Mouse (Mus musculus) embryonic fibroblast, embryonic 13.5 days (primary cell): ENCODE results near the gene Ttc23. TPM values are rescaled to one million over a fixed set of nuclear protein-coding genes. Genes with fewer than 3 reads are reported as not detected.

Source experiments
- H3K27ac ChIP-seq: 2 replicates; pipeline ENCODE4 v1.5.1; 2012; ENCODE audit warnings: low read length, control low read depth, inconsistent platforms; ENCODE audit not compliant: insufficient read depth
- H3K4me1 ChIP-seq: 2 replicates; pipeline ENCODE4 v1.6.1; 2011; ENCODE audit warnings: low read length; ENCODE audit not compliant: control insufficient read depth, insufficient read depth
- H3K4me3 ChIP-seq: 2 replicates; pipeline ENCODE4 v1.5.1; 2011; ENCODE audit warnings: mild to moderate bottlenecking, control low read depth, low read length; ENCODE audit not compliant: insufficient read depth
- CTCF ChIP-seq: IDR thresholded peaks from 2 replicates; pipeline ENCODE4 v1.5.1; 2011; ENCODE audit warnings: mild to moderate bottlenecking, control low read depth, low read length, moderate library complexity, borderline replicate concordance; ENCODE audit not compliant: insufficient read depth
- POLR2A ChIP-seq: IDR thresholded peaks from 2 replicates; pipeline ENCODE4 v1.6.1; 2011; ENCODE audit warnings: low read depth, mild to moderate bottlenecking, control low read depth, low read length, moderate library complexity
- polyA plus RNA-seq: library from polyadenylated mRNA; stranded (reverse); fragments of >200 nt; gene quantifications from 2 replicates; pipeline ENCODE4 v1.2.4, GENCODE M21; 2011; ENCODE audit warnings: low read depth; ENCODE audit not compliant: missing spikeins, insufficient read length

Ttc23 gene
- polyA plus RNA-seq, 1 experiment = 54.8 TPM

DNA sequence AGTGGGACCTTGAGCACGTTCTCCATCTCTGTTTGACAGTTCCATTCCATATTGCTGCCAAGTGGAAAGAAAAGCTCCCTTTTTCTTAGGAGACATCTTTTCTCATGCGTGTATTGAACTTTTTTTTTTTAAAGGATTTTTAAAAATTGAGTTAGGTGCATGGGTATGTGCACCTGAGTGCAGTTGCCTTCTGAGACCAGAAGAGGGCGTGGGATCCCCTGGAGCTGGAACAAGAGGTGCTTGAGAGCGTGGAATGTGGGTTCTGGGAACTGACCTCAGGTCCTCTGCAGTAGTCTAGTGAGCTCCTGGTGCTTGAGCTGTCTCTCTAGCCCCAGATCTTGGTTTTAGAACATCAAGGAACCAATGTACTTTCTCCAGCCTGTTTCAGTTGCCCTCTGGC is 10.9 kb downstream of the Ttc23 start:
- TF ChIP-seq POLR2A (no peak), CTCF (no peak)
- no peak overlapping the region for H3K27ac ChIP-seq
- H3K4me1 ChIP-seq = no peaks in the 10 kb centered on the region
- H3K4me3 ChIP-seq = no peak overlapping the region

DNA sequence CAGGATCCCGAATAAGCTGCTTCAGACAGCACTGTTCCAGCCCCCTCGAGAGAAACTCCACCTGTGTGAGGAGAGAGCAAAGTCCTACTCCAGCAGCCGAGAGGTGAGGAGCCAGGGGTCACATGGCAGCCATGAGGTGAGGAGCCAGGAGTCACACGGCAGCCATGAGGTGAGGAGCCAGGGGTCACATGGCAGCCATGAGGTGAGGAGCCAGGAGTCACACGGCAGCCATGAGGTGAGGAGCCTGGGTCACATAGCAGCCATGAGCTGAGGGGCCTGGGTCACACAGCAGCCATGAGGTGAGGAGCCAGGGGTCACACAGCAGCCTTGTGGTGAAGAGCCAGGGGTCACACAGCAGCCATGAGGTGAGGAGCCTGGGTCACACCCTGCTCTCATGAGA is 15.2 kb downstream of the Ttc23 start:
- Histone ChIP-seq H3K27ac (no peak overlapping the region), H3K4me1 (peaks cover 4% of the 10 kb centered on the region; the same call in 1 of the 2 replicates), H3K4me3 (no peak overlapping the region)
- TF ChIP-seq CTCF (no peak), POLR2A (no peak)

DNA sequence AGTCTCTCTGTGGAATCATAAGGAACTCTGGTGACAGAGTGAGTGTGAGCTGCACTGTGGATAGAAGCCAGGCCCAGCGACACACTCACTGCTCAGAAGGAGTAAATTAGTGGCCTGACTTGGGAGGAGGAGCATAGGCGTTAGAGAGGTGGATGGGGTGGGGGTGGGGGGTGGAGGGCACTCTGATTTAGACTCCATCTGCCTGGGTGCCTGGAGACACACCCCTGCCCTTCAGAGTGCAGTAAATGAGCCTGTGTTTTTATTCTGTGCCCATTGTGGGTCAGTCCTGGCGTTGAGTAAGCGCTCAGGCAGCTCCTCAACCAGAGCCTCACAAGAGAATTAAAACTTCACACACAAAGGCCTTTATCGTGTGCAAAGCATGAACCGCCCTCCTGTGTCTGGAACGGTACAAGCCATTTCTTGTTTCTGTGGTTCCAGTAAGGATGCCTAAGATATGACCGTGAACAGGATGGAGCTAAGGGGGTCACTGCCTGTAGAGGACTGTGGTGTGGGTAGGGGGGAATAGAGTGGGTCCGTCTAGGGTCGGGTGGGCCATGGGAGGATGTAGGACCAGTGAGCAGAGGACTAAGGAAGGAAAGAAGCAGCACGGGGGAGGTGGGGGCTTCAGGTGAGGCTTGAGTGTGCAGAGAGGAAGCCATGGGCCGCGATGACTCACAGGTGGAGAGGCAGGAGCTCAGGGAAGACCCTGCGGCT is 16.9 kb downstream of the Ttc23 start:
- Histone ChIP-seq H3K27ac (no peak overlapping the region), H3K4me3 (no peak overlapping the region), H3K4me1 (peaks cover 4% of the 10 kb centered on the region; the same call in 1 of the 2 replicates)
- TF ChIP-seq POLR2A = no peak
- TF ChIP-seq CTCF = no peak

DNA sequence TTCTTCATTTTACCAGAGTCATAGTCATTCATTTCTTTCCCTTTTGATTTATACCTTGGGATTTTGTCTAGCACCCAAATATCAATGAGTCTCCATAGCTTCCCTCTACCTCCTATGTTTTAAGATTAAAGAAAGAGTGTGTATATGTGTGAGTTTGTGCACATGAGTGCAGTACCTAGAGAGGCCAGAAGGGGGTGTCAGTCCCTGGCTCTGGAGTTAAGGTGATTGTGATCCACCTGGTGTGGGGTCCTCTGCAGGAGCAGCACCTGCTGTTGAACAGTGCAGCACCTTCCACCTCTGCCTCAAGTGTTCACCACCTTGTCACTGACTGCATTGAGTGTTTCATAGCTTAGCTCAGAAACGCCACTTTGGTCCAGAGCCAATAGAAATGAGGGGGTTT is 23.8 kb downstream of the Ttc23 start:
- Histone ChIP-seq H3K4me1 (no peaks in the 10 kb centered on the region; the same call in 1 of the 2 replicates), H3K4me3 (no peak overlapping the region), H3K27ac (no peak overlapping the region)
- no peak for TF ChIP-seq CTCF
- TF ChIP-seq POLR2A = no peak

DNA sequence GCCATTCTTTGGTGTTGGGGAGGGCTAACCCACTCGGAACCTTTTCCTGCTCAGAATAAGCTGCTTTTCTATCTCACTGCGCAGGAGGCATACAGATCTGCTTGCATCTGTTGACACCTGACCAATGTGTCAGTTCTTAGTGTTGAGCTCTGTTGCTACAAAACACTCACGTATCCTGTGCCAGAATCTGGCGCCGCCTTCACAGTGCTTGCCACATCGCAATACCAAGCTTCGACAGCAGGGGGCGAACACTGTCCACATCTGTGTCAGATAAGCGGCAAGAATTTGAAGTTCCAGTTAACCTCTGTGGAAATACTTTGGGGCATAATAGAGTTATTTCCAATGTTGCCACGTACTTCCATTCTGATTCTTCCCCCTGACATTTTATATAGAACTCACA is 25.4 kb downstream of the Ttc23 start:
- H3K4me1 ChIP-seq = no peaks in the 10 kb centered on the region; the same call in 1 of the 2 replicates

DNA sequence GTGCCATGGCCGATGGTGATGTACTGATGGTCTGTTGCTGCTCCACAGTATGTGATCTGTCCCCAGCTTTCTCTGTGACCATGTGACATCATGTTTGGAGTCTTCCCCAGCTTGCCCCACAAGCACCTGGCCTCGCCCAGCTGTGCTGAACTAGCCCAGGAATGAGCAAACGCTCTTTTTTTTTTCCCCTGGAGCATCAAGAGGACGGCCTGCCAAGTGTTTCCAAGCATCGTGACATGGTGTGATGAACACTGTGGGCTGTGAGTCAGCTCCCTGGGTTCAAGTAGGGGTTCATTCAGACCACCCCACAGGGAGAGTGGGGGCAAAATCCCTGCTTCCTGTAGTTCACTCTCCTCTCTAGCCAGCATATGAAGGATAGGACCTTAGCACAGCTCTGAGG is 26.4 kb downstream of the Ttc23 start:
- Histone ChIP-seq H3K4me1 (no peaks in the 10 kb centered on the region; the same call in 1 of the 2 replicates), H3K4me3 (no peak overlapping the region), H3K27ac (no peak overlapping the region)
- TF ChIP-seq POLR2A (no peak), CTCF (no peak)

More for the DNA sequence above, 25.4 kb downstream of the Ttc23 start:
- TF ChIP-seq POLR2A = no peak
- TF ChIP-seq CTCF = peak; percentile 92
- H3K4me3 ChIP-seq = no peak overlapping the region
- H3K27ac ChIP-seq = no peak overlapping the region

DNA sequence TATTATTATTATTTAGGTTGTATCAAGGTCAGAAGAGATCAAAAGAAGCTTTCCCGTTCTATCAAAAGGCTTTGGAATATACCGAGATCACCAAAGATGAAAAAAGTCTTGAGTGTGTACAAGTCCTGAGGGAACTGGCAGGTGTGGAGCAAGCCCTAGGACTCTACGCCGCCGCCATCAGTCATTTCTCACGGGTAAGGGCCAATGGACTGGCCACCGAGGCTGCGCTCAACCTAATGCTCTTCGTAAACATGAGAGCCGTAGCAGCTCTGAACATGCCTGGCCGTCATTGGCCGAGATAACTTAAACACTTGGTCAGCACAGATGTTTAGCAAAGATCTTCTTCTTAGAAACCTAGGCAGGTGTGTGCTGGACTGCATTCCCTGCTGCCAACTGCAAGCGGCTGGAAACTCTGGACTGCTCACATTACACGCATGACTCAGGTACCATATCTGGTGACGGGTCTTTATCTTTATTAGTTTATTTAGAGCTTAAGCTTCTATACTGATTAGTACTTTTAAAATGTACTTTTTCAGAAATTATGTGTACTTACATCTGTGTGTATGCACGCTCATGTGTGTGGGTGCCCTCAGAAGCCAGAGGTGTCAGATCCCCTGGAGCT is 31.8 kb downstream of the Ttc23 start:
- Histone ChIP-seq H3K27ac (no peak overlapping the region), H3K4me1 (no peaks in the 10 kb centered on the region), H3K4me3 (no peak overlapping the region)
- TF ChIP-seq CTCF (no peak), POLR2A (no peak)

DNA sequence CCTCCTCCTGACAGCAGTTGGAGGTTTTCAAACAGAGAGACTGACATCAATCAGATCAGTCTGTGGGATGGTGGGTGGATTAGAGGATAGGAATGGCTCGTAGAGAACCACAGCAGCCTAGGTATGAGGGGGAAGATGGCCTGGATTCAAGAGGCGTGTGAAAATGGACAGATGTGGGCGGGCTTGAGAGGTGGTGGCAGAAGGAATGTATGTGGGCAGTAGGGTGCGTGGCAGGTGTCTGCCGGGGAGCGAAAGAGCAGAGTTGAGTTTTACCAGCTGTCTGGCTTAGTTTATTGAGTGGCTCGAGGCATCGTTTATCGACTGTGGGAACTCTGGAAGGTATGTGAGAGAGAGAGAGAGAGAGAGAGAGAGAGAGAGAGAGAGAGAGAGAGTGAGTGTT is 33.9 kb downstream of the Ttc23 start:
- no peaks in the 10 kb centered on the region for H3K4me1 ChIP-seq
- no peak overlapping the region for H3K27ac ChIP-seq
- H3K4me3 ChIP-seq = no peak overlapping the region
- no peak for TF ChIP-seq CTCF
- TF ChIP-seq POLR2A = no peak

DNA sequence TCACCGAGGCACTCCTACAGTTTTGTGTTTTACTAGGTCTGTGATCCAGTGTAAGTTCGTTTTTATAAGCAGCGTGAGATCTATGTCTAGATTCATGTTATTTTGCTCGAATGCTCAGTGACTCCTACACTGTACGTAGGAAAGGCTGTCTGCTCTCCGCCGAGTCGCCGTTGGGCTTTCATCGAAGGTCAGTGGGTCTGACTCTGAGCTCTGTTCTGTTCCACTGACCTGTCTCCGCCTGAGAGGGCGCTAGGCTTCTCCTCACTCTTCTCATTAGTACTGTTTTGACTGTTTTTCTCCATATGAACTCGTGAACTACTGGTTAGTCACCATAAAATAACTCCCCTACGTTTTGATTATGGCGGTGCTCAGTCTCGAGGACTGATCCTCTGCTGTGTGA is 35.8 kb downstream of the Ttc23 start:
- Histone ChIP-seq H3K27ac (no peak overlapping the region), H3K4me3 (no peak overlapping the region), H3K4me1 (no peaks in the 10 kb centered on the region)
- TF ChIP-seq CTCF = no peak
- no peak for TF ChIP-seq POLR2A

DNA sequence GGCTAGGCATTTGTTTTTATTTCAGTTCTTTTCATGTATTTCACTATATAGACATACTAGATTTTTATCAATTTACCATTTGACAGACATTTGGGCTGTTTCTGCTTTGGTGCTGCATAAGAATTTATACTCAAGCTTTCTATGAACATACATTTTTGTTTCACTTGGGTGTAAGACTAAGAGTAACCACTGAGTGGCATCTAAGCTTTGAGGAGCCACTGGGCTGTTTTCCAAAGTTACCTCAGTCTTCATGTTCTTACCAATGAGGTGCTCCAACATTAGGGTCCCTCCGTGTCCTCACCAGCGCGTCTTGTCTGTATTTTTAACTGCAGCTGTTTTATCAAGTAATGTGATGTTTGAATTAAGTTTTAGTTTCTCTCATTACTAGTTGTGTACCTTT is 39.3 kb downstream of the Ttc23 start:
- H3K4me1 ChIP-seq = no peaks in the 10 kb centered on the region
- TF ChIP-seq CTCF (no peak), POLR2A (no peak)
- H3K4me3 ChIP-seq = no peak overlapping the region
- H3K27ac ChIP-seq = no peak overlapping the region

DNA sequence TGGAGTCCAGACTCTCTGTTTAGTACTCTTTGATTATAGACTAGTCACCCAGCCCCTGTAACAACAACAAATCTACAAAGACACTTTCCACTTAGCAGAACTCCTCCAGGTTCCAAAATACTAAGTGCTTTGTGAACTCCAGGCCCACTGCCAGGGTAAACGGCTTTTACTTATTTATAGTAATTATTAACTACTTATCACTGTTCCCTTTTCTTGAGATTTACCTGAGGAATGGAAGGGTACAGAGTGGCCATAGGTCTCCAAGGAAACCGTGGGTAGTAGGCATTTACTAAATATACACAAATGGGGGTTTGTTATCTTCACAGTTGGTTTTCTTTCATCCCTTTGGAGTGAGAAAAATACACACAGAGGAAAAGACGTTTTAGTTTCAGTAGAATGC is 41.1 kb downstream of the Ttc23 start:
- Histone ChIP-seq H3K4me3 (no peak overlapping the region), H3K27ac (no peak overlapping the region), H3K4me1 (no peaks in the 10 kb centered on the region)
- TF ChIP-seq POLR2A = no peak
- TF ChIP-seq CTCF = no peak
